Mouse (Mus musculus) ES-Bruce4 (cell line): ENCODE measurements around the gene Dnmt3a. TPM values are rescaled to one million over a fixed set of nuclear protein-coding genes. Genes with fewer than 3 reads are reported as not detected.

ENCODE experiments used
- H3K27ac ChIP-seq: 2 replicates; pipeline ENCODE4 v1.5.1; 2012; ENCODE audit warnings: low read length, inconsistent platforms; ENCODE audit not compliant: insufficient read depth
- H3K27me3 ChIP-seq: 2 replicates; pipeline ENCODE4 v1.6.1; 2012; ENCODE audit warnings: mild to moderate bottlenecking, low read length, inconsistent platforms; ENCODE audit not compliant: control insufficient read depth, poor library complexity, insufficient read depth, severe bottlenecking
- H3K36me3 ChIP-seq: 2 replicates; pipeline ENCODE4 v1.6.1; 2012; ENCODE audit warnings: inconsistent platforms, mild to moderate bottlenecking, low read length, moderate library complexity; ENCODE audit not compliant: control insufficient read depth, poor library complexity, insufficient read depth, severe bottlenecking
- H3K4me1 ChIP-seq: one replicate; pipeline ENCODE4 v1.8.1; 2011; ENCODE audit warnings: low read length; ENCODE audit not compliant: control insufficient read depth, insufficient read depth
- H3K4me3 ChIP-seq: 2 replicates; pipeline ENCODE4 v1.5.1; 2011; ENCODE audit warnings: low read depth, mild to moderate bottlenecking, low read length
- H3K9ac ChIP-seq: 2 replicates; pipeline ENCODE4 v1.6.1; 2012; ENCODE audit warnings: low read depth, mild to moderate bottlenecking, inconsistent platforms; ENCODE audit not compliant: poor library complexity, severe bottlenecking
- H3K9me3 ChIP-seq: replicated peaks from 2 replicates; pipeline ENCODE4 v1.6.1; 2012; ENCODE audit warnings: mild to moderate bottlenecking, low read length, inconsistent platforms; ENCODE audit not compliant: control insufficient read depth, poor library complexity, insufficient read depth, severe bottlenecking
- CTCF ChIP-seq: IDR thresholded peaks from one replicate; pipeline ENCODE4 v1.8.1; 2011; ENCODE audit warnings: low read depth, low read length
- EP300 ChIP-seq: IDR thresholded peaks from 2 replicates; pipeline ENCODE4 v1.6.1; 2011; ENCODE audit warnings: low read depth, low read length; ENCODE audit not compliant: insufficient read depth
- POLR2A ChIP-seq: IDR thresholded peaks from one replicate; pipeline ENCODE4 v1.8.1; 2011; ENCODE audit warnings: low read length; ENCODE audit not compliant: insufficient read depth
- polyA plus RNA-seq: library from polyadenylated mRNA; stranded (reverse); fragments of >200 nt; gene quantifications from 2 replicates; pipeline ENCODE4 v1.2.4, GENCODE M21; 2011; ENCODE audit warnings: low read depth; ENCODE audit not compliant: missing spikeins, insufficient read depth, insufficient read length

Dnmt3a gene
- polyA plus RNA-seq, 1 experiment: 31.9 TPM

GRCm38 (mm10) chr12:3960553-3960952 lies 154.7 kb downstream of the Dnmt3a start:
- H3K27ac ChIP-seq: no peak overlapping the region

More at GRCm38 (mm10) chr12:3960553-3960952, 154.7 kb downstream of the Dnmt3a start:
- Histone ChIP-seq H3K9me3 (no peaks in the 10 kb centered on the region), H3K4me1 (no peaks in the 10 kb centered on the region), H3K9ac (peak overlapping the region; percentile 81), H3K4me3 (peak overlapping the region; percentile 78), H3K27me3 (no peaks in the 10 kb centered on the region), H3K36me3 (no peaks in the 10 kb centered on the region)
- TF ChIP-seq POLR2A (no peak), EP300 (no peak), CTCF (peak; percentile 62)

Other genes with a start within 250 kb of the Dnmt3a start
- gene Dtnb, start 233.6 kb upstream of the Dnmt3a start, polyA plus RNA-seq: 56.0 and 62.1 TPM in 2 replicates
- 1.2 TPM in 1 of 2 replicates, not detected in the other for gene Pomc, start 148.9 kb downstream of the Dnmt3a start, polyA plus RNA-seq
- gene Efr3b, start 232.9 kb downstream of the Dnmt3a start, polyA plus RNA-seq: 3.7 and 4.1 TPM in 2 replicates